Mouse (Mus musculus): Measurements from ENCODE around the gene Senp2.

Gene Senp2

GRCm38 (mm10) chr16:22097659-22098058 lies 88.4 kb downstream of the Senp2 start:
- in situ Hi-C loops (cut with MboI) = no loop called here

Data from mature B cell (primary cell).